Mouse (Mus musculus) G1E (cell line): ENCODE data around the gene Stap2.

Experiments used
- CTCF ChIP-seq: IDR thresholded peaks from 2 replicates; pipeline ENCODE4 v1.5.1; 2012; ENCODE audit warnings: low read depth, low read length, inconsistent platforms, mixed read lengths
- GATA1 ChIP-seq: IDR thresholded peaks from 2 replicates; pipeline ENCODE4 v1.6.1; 2012; ENCODE audit warnings: borderline replicate concordance, low read length, inconsistent platforms, mixed read lengths
- GATA2 ChIP-seq: IDR thresholded peaks from 2 replicates; pipeline ENCODE4 v1.6.1; 2012; ENCODE audit warnings: low read depth, low read length, inconsistent platforms, borderline replicate concordance
- POLR2AphosphoS5 ChIP-seq: IDR thresholded peaks from 2 replicates; pipeline ENCODE4 v1.6.1; 2012; ENCODE audit warnings: low read depth, low read length, inconsistent platforms; ENCODE audit not compliant: insufficient replicate concordance
- TAL1 ChIP-seq: conservative IDR thresholded peaks from 2 replicates; pipeline ENCODE4 v1.6.1; 2012; ENCODE audit warnings: low read depth, low read length, inconsistent platforms, mixed read lengths

DNA sequence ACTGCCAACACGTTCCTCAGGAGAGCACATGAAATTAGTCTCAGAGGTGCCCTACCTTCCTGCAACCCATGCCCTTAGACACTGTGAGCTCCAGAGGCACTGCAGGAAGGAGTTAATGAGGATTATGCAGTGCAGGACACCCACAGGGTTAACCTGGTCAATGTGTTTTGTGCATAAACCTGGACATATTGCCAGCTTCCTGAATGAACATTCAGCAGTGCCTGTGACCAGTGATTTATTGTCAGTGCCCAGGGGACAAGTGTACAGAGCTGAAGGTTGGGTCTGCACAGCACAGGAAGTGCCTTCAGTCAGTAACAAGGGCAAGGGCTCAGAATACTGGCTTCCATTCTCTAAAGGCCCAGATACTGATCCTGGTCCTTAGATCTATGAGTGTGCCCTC is 21.5 kb upstream of the Stap2 start:
- TF ChIP-seq CTCF (no peak), TAL1 (no peak), GATA1 (no peak), POLR2AphosphoS5 (no peak), GATA2 (no peak)
